Mouse (Mus musculus) retina, embryonic 14.5 days (tissue): ENCODE results near the gene Lamb1.
A peak's percentile ranks its signal among the peaks of the same experiment; 100 is the strongest.

Source experiments
- DNase-seq: peaks from one replicate; pipeline ENCODE4 v3.0.0-alpha.2; 2015; ENCODE audit warnings: low spot score

The Lamb1 gene

GRCm38 (mm10) chr12:31315961-31316360 lies 50.9 kb downstream of the Lamb1 start:
- DNase-seq: peak; percentile 61

GRCm38 (mm10) chr12:31317670-31318408 lies 52.8 kb downstream of the Lamb1 start:
- DNase-seq: no peak

- DNase-seq: no peak
These were observed 53.5 kb downstream of the Lamb1 start for GRCm38 (mm10) chr12:31318409-31318963.

- DNase-seq: no peak
These were observed 55.8 kb downstream of the Lamb1 start for GRCm38 (mm10) chr12:31320817-31321216.

GRCm38 (mm10) chr12:31321532-31321931 lies 56.5 kb downstream of the Lamb1 start:
- DNase-seq: no peak

- no peak for DNase-seq
These were observed 58.2 kb downstream of the Lamb1 start for GRCm38 (mm10) chr12:31323136-31323695.

- DNase-seq: no peak
These were observed 62.1 kb downstream of the Lamb1 start for GRCm38 (mm10) chr12:31327139-31327538.

- DNase-seq: no peak
These were observed 68.2 kb downstream of the Lamb1 start for GRCm38 (mm10) chr12:31333261-31333660.

- no peak for DNase-seq
These were observed 85.3 kb downstream of the Lamb1 start for GRCm38 (mm10) chr12:31350191-31350943.

GRCm38 (mm10) chr12:31350944-31351928 lies 86.2 kb downstream of the Lamb1 start, which contains the start of gene Dld:
Dld (minus strand) TSS chr12:31351453.
- DNase-seq: peak; percentile 96

- DNase-seq: no peak
These were observed 101.4 kb downstream of the Lamb1 start for GRCm38 (mm10) chr12:31366428-31366827.

GRCm38 (mm10) chr12:31367721-31368120 lies 102.7 kb downstream of the Lamb1 start:
- DNase-seq: no peak

GRCm38 (mm10) chr12:31369118-31369517 lies 104.1 kb downstream of the Lamb1 start:
- peak; percentile 21 for DNase-seq

GRCm38 (mm10) chr12:31369656-31370055 lies 104.6 kb downstream of the Lamb1 start:
- no peak for DNase-seq

- DNase-seq: peak; percentile 92
These were observed 109.7 kb downstream of the Lamb1 start for GRCm38 (mm10) chr12:31374603-31375282.

GRCm38 (mm10) chr12:31375283-31375615 lies 110.2 kb downstream of the Lamb1 start:
- DNase-seq: no peak

- DNase-seq: peak; percentile 40
These were observed 111.4 kb downstream of the Lamb1 start for GRCm38 (mm10) chr12:31376326-31376950.

GRCm38 (mm10) chr12:31377241-31377640 lies 112.2 kb downstream of the Lamb1 start:
- no peak for DNase-seq
